Mouse (Mus musculus): ENCODE measurements at regions not wholly inside any gene's neighbourhood (a gene's known extent, or its start where the extent isn't known, plus 50 kb on each side); places are given as distances from the start of the nearest gene placed in this dataset.

GRCm38 (mm10) chr3:70097813-70098212, 90.4 kb downstream of the Otol1 start:
- intact Hi-C loops (cut with DNase I), result no loop called here
- DNase-seq, result no peak

DNA sequence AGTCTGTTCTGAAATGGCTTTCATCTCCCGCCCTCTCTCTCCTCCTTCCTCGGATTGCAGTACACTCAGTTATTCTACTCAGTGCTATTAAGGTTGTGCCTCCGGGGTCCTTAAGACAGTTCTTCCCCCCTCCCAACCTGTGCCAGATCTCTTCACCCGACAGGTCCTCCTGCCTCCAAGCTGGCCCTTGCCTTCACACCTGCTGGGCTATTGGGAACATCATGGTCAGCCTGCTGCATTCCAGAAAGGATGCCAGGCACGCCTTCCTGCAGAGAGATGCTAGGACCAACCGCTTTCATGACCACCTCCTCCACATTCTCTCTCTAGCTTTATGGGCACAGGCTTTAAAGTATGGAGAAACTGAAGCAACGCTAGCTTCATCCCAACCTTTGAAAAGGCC, 94.7 kb downstream of the Otol1 start:
- no peak for DNase-seq
- intact Hi-C loops (cut with DNase I), result no loop called here

- intact Hi-C loops (cut with DNase I), result no loop called here
- DNase-seq, result no peak
Observed at GRCm38 (mm10) chr3:70102593-70103213, 95.3 kb downstream of the Otol1 start.

DNA sequence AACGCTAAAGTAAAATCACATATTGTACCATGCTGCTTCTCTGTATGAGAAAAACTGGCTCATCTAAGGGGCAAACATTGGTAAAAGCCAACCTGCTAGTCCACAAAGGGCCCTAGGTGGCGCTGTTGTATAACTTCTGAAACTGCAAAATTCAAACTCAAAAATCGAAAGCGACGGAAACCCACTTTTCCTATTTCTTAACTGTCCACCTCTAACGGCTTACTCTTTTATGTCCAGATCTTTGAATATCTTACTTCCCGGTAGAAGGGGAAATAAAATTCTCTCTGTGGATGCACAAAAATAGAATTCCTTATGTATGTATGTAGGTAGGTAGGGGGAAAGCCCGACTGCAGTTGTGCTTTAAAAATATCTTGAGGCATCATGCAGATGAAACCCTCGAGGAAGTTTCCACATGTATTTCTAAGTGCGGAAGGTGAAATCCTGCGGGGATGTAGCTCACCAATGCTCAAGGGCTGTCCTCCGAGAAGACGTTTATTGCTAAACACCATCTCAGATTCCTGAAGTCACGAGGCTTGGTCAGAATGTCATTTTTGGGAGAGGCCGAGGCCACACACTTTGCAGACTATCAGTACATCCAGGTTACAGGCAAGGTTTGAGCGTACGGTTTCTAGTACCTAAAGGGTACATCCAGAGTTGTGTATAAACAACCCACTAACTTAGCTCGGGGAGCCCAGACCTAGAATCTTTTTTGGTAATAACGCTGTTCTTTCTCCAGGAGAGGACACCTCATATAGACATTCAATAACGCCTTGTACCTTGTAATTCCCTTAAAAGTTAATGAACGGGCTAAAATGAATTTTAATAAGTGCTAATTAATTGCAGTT, 96.8 kb downstream of the Otol1 start:
- peak; percentile 53 to 74 for DNase-seq
- intact Hi-C loops (cut with DNase I), result no loop called here

DNA sequence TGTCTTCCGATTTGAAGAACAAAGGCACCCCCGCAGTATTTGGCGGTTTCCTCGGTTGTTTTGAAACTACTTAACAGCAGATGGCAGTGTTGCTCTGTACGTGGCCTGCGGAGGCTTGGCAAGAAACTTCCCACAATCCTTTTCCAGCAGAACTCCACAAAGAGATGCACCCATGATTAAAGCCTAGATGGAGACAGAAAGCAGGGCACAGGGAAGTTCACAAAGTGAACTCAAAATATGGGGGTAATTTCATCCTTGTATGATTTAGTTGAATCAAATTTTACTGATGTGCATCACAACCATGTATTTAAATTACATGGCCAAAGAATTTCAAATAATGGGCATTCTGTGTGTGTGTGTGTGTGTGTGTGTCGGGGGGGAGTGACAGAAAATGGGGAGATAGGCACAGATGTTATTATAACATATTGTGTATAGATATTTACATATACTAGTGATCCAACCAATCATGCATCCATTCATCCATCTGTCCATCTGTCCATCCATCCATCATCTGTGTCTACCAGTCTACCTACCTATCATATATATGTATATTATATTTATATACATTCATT, 97.5 kb downstream of the Otol1 start:
- intact Hi-C loops (cut with DNase I), result no loop called here
- peak; percentile 30 to 44 for DNase-seq

GRCm38 (mm10) chr3:70105561-70105960, 98.1 kb downstream of the Otol1 start:
- no peak for DNase-seq
- intact Hi-C loops (cut with DNase I), result no loop called here

- no peak for DNase-seq
- intact Hi-C loops (cut with DNase I), result no loop called here
Observed at GRCm38 (mm10) chr3:70106141-70106540, 98.7 kb downstream of the Otol1 start.

- intact Hi-C loops (cut with DNase I), result no loop called here
- DNase-seq, result no peak
Observed at GRCm38 (mm10) chr3:70126212-70126611, 118.8 kb downstream of the Otol1 start.

- intact Hi-C loops (cut with DNase I), result no loop called here
- no peak for DNase-seq
Observed at GRCm38 (mm10) chr3:70130241-70131029, 123.0 kb downstream of the Otol1 start.

GRCm38 (mm10) chr3:70134963-70135362, 127.5 kb downstream of the Otol1 start:
- DNase-seq, result no peak
- intact Hi-C loops (cut with DNase I), result no loop called here

- intact Hi-C loops (cut with DNase I), result no loop called here
- no peak for DNase-seq
Observed at GRCm38 (mm10) chr3:70138488-70138887, 131.1 kb downstream of the Otol1 start.

GRCm38 (mm10) chr3:70138926-70139325, 131.5 kb downstream of the Otol1 start:
- DNase-seq, result no peak
- intact Hi-C loops (cut with DNase I), result no loop called here

GRCm38 (mm10) chr3:70145728-70146127, 138.3 kb downstream of the Otol1 start:
- intact Hi-C loops (cut with DNase I), result no loop called here
- DNase-seq, result no peak

- intact Hi-C loops (cut with DNase I), result no loop called here
- no peak for DNase-seq
Observed at GRCm38 (mm10) chr3:70151156-70151555, 143.7 kb downstream of the Otol1 start.

- no peak for DNase-seq
- intact Hi-C loops (cut with DNase I), result no loop called here
Observed at GRCm38 (mm10) chr3:70160043-70160442, 152.6 kb downstream of the Otol1 start.

DNA sequence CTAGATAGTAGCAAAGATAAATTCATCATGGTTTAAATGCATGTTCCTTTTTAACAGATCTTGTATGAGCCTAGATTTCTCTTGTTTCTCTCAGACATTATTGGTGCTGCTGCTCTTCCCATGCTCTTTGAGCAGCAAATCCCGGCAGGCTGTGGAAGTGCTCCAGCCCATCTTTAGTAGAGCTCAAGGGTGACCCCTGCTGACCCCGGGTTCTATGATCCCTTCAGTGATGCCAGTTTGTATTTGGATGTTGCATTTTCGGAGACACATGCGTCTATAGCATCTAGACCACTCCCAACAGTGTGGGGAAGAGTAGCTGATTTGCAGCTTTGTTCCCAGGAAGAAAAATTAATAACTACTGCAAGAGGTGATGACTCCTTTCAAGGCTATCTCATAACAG, 164.3 kb downstream of the Otol1 start:
- intact Hi-C loops (cut with DNase I), result no loop called here
- DNase-seq, result no peak

DNA sequence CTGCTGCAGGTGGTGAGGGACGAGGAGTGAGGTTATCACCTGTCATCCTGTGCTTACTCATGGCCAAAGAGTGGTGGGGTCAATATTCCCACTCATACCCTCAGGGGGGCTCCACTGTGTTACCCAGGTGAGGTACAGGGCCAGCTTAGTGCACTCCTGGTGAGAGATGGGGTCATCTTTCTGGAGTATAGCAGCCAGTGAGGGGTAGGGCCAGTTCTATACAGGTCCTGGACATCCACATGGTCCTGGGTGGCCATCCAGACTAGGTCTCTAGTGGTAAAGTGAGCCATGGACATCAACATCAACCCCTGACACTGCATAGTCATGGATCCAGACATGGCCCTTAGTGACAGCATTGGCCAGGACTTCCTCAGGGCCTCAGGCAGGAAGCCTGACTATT, 169.0 kb downstream of the Otol1 start:
- intact Hi-C loops (cut with DNase I), result no loop called here
- DNase-seq, result no peak

- intact Hi-C loops (cut with DNase I), result no loop called here
- no peak for DNase-seq
Observed at GRCm38 (mm10) chr3:70181611-70182010, 174.2 kb downstream of the Otol1 start.

GRCm38 (mm10) chr3:70190741-70191140, 183.3 kb downstream of the Otol1 start:
- intact Hi-C loops (cut with DNase I), result no loop called here
- no peak for DNase-seq

DNA sequence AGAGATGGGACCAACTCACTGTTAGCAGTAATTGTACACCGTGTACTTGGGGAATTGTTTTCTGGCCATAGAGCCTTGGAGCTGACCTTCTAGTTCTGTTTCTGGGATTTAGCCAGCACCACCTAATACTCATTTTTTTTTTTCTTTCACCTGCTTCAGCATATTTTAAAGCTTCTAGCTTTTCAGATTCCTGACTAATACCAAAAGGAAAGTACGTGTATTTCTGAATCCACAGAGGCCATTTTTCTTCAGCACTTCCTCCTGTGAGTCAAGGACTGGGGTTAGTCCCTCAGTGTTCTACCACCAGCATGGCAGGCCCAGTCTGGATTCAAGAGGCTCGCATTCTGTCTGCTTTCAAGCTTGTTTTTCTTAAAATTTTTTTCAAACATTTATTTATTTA, 189.3 kb downstream of the Otol1 start:
- intact Hi-C loops (cut with DNase I), result no loop called here
- DNase-seq, result no peak

DNA sequence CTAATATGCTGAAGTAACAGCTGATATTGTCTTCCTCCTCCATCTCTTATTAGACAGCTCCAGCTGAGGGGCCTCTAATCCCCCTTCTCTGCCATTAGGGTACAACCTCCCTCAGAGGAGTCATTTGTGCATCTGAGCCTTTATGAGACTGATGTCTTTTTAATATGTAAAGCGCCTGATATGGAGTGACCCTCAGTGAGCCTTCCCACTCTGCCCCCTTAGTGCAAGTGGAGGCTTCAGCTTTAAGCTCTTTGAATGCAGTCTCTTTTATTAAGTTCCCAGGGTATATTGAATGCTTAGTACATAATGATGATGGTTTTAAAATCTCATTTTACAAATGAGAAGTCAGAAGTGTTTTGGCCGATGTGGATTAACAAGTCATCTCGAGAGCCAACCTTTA, 191.5 kb downstream of the Otol1 start:
- intact Hi-C loops (cut with DNase I), result no loop called here

More for the DNA sequence above, 191.5 kb downstream of the Otol1 start:
- DNase-seq, result no peak
